Mouse (Mus musculus): ENCODE data around the gene Gimap1. TPM values are rescaled to one million over a fixed set of nuclear protein-coding genes. Genes with fewer than 3 reads are reported as not detected.

Gimap1 gene
- polyA plus RNA-seq, 1 experiment from 2014 or later, result 19.7 TPM

GRCm38 (mm10) chr6:48732864-48733304 is 6.0 kb upstream of the Gimap1 start:
- Histone ChIP-seq H3K4me3 (replicated peaks; ENCODE audit: low read length) (no peak overlapping the region), H3K36me3 (ENCODE audit: control insufficient read depth, insufficient read depth, low read length) (no peaks in the 10 kb centered on the region), H3K27ac (ENCODE audit: low read length) (no peak overlapping the region), H3K9ac (ENCODE audit: low read length) (no peak overlapping the region), H3K4me2 (ENCODE audit: low read depth, low read length) (no peak overlapping the region), H3K9me3 (replicated peaks; ENCODE audit: control insufficient read depth, low read length) (no peaks in the 10 kb centered on the region), H3K27me3 (ENCODE audit: control insufficient read depth, insufficient read depth, low read length) (no peaks in the 10 kb centered on the region), H3K4me1 (ENCODE audit: control insufficient read depth, insufficient read depth, low read length) (no peaks in the 10 kb centered on the region)
- 34% methylated on average over 8 of the region's 8 CpGs for WGBS
- ATAC-seq (ENCODE audit: insufficient read depth, low FRiP score), result no peak

GRCm38 (mm10) chr6:48733660-48734059 is 5.2 kb upstream of the Gimap1 start:
- H3K4me1 ChIP-seq (ENCODE audit: control insufficient read depth, insufficient read depth, low read length), result no peaks in the 10 kb centered on the region
- no peak overlapping the region for H3K9ac ChIP-seq (ENCODE audit: low read length)
- ATAC-seq (ENCODE audit: insufficient read depth, low FRiP score), result no peak
- no peaks in the 10 kb centered on the region for H3K9me3 ChIP-seq (replicated peaks; ENCODE audit: control insufficient read depth, low read length)
- H3K36me3 ChIP-seq (ENCODE audit: control insufficient read depth, insufficient read depth, low read length), result no peaks in the 10 kb centered on the region
- H3K27ac ChIP-seq (ENCODE audit: low read length), result no peak overlapping the region
- H3K4me2 ChIP-seq (ENCODE audit: low read depth, low read length), result no peak overlapping the region
- WGBS, result 92% methylated on average over 1 of the region's 1 CpGs
- no peaks in the 10 kb centered on the region for H3K27me3 ChIP-seq (ENCODE audit: control insufficient read depth, insufficient read depth, low read length)
- no peak overlapping the region for H3K4me3 ChIP-seq (replicated peaks; ENCODE audit: low read length)

DNA sequence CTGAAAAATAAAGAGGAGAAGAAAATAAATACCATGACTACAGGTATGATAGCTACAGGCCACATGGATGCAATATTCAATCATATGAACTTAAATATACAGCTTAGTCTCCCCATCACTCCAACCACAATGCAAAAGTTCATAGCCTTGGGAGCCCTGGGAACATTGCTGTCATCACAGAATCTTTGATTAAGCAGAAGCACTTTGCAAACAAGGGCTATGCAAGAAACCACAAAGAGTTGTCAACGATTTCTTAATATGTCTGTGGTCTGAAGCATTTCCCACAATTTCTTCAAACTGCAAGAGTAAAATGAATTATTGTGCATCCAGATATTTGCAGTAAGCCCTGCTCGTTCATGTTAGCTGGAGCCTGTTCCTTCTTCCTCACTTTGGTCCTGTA is 1.8 kb upstream of the Gimap1 start:
- H3K36me3 ChIP-seq (ENCODE audit: control insufficient read depth, insufficient read depth, low read length), result no peaks in the 10 kb centered on the region
- 0 out of 2 replicates have a peak, but pooled peaks cover 3% of the 10 kb centered on the region for H3K27me3 ChIP-seq (ENCODE audit: control insufficient read depth, insufficient read depth, low read length)
- no peak overlapping the region for H3K4me2 ChIP-seq (ENCODE audit: low read depth, low read length)
- H3K4me3 ChIP-seq (replicated peaks; ENCODE audit: low read length), result no peak overlapping the region
- ATAC-seq (ENCODE audit: insufficient read depth, low FRiP score), result no peak
- 66% methylated on average over 2 of the region's 2 CpGs for WGBS
- 0 out of 2 replicates have a peak, but pooled peaks cover 3% of the 10 kb centered on the region for H3K4me1 ChIP-seq (ENCODE audit: control insufficient read depth, insufficient read depth, low read length)
- H3K9me3 ChIP-seq (replicated peaks; ENCODE audit: control insufficient read depth, low read length), result no peaks in the 10 kb centered on the region
- no peak overlapping the region for H3K27ac ChIP-seq (ENCODE audit: low read length)
- H3K9ac ChIP-seq (ENCODE audit: low read length), result no peak overlapping the region

DNA sequence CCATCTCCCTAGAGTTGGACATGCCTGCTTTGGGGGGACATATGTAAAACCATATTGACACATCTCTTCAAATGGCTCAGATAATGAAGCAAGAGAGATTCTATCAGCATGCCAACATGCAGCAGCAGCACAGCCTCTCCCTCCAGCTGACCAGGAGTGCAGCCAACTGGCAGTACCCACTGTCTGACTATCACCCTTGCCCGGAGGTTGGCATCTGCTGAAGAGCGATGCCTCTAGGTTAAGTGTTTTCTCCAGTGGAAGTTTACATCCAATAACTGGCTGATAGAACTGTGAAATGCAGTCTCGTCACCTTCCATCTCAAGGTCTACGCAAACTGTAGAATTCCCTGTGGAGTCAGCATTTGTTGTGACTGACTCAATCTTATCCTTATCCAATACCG is 1.2 kb upstream of the Gimap1 start:
- Histone ChIP-seq H3K9ac (ENCODE audit: low read length) (no peak overlapping the region), H3K9me3 (replicated peaks; ENCODE audit: control insufficient read depth, low read length) (no peaks in the 10 kb centered on the region), H3K36me3 (ENCODE audit: control insufficient read depth, insufficient read depth, low read length) (no peaks in the 10 kb centered on the region), H3K4me3 (replicated peaks; ENCODE audit: low read length) (no peak overlapping the region), H3K27ac (ENCODE audit: low read length) (no peak overlapping the region), H3K4me2 (ENCODE audit: low read depth, low read length) (no peak overlapping the region), H3K4me1 (ENCODE audit: control insufficient read depth, insufficient read depth, low read length) (peaks cover 9% of the 10 kb centered on the region), H3K27me3 (ENCODE audit: control insufficient read depth, insufficient read depth, low read length) (peaks cover 8% of the 10 kb centered on the region)
- no peak for ATAC-seq (ENCODE audit: insufficient read depth, low FRiP score)
- 87% methylated on average over 5 of the region's 5 CpGs for WGBS

DNA sequence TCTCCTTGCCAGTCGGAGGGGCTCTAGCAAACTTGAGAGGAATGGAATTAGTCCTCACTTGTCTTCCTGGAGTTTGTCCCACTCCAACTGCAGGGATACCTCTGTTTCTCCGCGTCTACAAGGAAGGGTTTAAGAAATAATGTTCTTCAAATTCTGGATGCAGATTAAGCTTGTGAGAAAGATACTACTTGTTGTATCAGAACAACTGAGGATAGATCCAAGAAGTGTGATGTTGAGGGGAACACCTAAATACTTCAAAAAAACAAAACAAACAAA is 864 bp downstream of the Gimap1 start:
- H3K4me3 ChIP-seq (replicated peaks; ENCODE audit: low read length), result peak overlapping the region; percentile 7; the same call in 1 of the 2 replicates

GRCm38 (mm10) chr6:48740501-48741169 is 1.8 kb downstream of the Gimap1 start:
- Histone ChIP-seq H3K27me3 (ENCODE audit: control insufficient read depth, insufficient read depth, low read length) (peaks cover 15% of the 10 kb centered on the region), H3K36me3 (ENCODE audit: control insufficient read depth, insufficient read depth, low read length) (no peaks in the 10 kb centered on the region), H3K4me1 (ENCODE audit: control insufficient read depth, insufficient read depth, low read length) (peaks cover 14% of the 10 kb centered on the region), H3K9me3 (replicated peaks; ENCODE audit: control insufficient read depth, low read length) (no peaks in the 10 kb centered on the region), H3K27ac (ENCODE audit: low read length) (peak overlapping the region; percentile 60), H3K4me2 (ENCODE audit: low read depth, low read length) (peak overlapping the region; percentile 41), H3K9ac (ENCODE audit: low read length) (peak overlapping the region; percentile 31; the same call in 1 of the 2 replicates), H3K4me3 (replicated peaks; ENCODE audit: low read length) (peak overlapping the region; percentile 8)
- ATAC-seq (ENCODE audit: insufficient read depth, low FRiP score), result no peak
- 60% methylated on average over 3 of the region's 3 CpGs for WGBS

More for the DNA sequence above, 864 bp downstream of the Gimap1 start:
- no peak overlapping the region for H3K27ac ChIP-seq (ENCODE audit: low read length)
- H3K4me2 ChIP-seq (ENCODE audit: low read depth, low read length), result peak overlapping the region; percentile 41; the same call in 1 of the 2 replicates
- no peak overlapping the region for H3K9ac ChIP-seq (ENCODE audit: low read length)
- no peaks in the 10 kb centered on the region for H3K36me3 ChIP-seq (ENCODE audit: control insufficient read depth, insufficient read depth, low read length)
- H3K4me1 ChIP-seq (ENCODE audit: control insufficient read depth, insufficient read depth, low read length), result peaks cover 14% of the 10 kb centered on the region
- no peak for ATAC-seq (ENCODE audit: insufficient read depth, low FRiP score)
- WGBS, result 75% methylated on average over 3 of the region's 3 CpGs
- no peaks in the 10 kb centered on the region for H3K9me3 ChIP-seq (replicated peaks; ENCODE audit: control insufficient read depth, low read length)
- peaks cover 15% of the 10 kb centered on the region for H3K27me3 ChIP-seq (ENCODE audit: control insufficient read depth, insufficient read depth, low read length)

DNA sequence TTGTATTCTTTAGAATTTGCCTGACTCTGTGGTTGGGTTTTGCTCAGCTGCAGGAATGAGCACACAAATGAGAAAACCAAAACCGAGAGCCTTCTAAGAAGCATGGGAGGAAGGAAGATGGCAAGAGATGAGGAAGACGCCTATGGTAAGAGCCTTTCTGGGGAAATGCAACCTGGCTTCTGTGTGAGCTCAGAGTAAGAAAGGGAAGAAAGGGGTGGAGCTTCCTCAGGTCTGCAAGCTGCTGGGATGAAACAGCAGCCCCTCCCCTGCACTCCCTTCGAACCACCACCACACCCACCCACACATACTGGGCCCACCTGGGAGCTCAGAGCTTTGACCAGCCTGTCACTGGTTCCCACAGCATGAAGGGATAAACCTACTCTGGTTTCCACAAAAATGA is 2.4 kb downstream of the Gimap1 start:
- peak; percentile 39; the same call in 1 of the 2 replicates for ATAC-seq (ENCODE audit: insufficient read depth, low FRiP score)
- WGBS, result 17% methylated on average over 3 of the region's 3 CpGs
- Histone ChIP-seq H3K9me3 (replicated peaks; ENCODE audit: control insufficient read depth, low read length) (no peaks in the 10 kb centered on the region), H3K9ac (ENCODE audit: low read length) (no peak overlapping the region), H3K4me2 (ENCODE audit: low read depth, low read length) (peak overlapping the region; percentile 85; the same call in 1 of the 2 replicates), H3K4me1 (ENCODE audit: control insufficient read depth, insufficient read depth, low read length) (peaks cover 16% of the 10 kb centered on the region), H3K36me3 (ENCODE audit: control insufficient read depth, insufficient read depth, low read length) (no peaks in the 10 kb centered on the region), H3K4me3 (replicated peaks; ENCODE audit: low read length) (no peak overlapping the region), H3K27me3 (ENCODE audit: control insufficient read depth, insufficient read depth, low read length) (peaks cover 15% of the 10 kb centered on the region), H3K27ac (ENCODE audit: low read length) (peak overlapping the region; percentile 60)

DNA sequence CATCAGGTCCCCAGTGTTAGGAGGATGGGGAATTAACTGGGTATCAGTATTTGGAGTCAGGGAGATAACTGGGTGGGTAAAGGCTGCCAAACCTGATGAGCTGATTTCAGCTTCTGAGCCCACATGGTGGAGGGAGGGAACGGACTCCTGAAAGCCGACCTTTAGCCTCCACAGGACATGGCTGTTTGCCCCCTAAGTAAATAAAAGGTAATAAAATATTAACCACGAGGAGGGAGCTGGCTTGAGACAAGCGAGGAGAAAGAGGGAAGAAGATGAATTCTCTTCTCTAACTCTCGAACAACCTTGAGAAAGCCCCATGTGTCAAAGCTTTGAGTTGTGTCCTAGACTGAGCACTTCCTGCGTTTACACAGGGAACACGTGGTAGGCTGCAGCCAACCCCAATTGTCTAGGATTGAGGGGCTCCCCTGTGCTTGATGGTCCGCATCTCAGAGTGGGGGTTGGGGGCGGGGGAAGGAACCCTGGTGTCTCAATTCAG is 2.9 kb downstream of the Gimap1 start:
- peaks cover 15% of the 10 kb centered on the region for H3K27me3 ChIP-seq (ENCODE audit: control insufficient read depth, insufficient read depth, low read length)
- H3K27ac ChIP-seq (ENCODE audit: low read length), result peak overlapping the region; percentile 60
- H3K4me1 ChIP-seq (ENCODE audit: control insufficient read depth, insufficient read depth, low read length), result peaks cover 16% of the 10 kb centered on the region
- H3K9ac ChIP-seq (ENCODE audit: low read length), result no peak overlapping the region
- H3K9me3 ChIP-seq (replicated peaks; ENCODE audit: control insufficient read depth, low read length), result no peaks in the 10 kb centered on the region
- 0 out of 2 replicates have a peak overlapping the region, but pooled peaks have one; percentile 51 for H3K4me3 ChIP-seq (replicated peaks; ENCODE audit: low read length)
- no peak; the same call in 1 of the 2 replicates for ATAC-seq (ENCODE audit: insufficient read depth, low FRiP score)
- H3K4me2 ChIP-seq (ENCODE audit: low read depth, low read length), result peak overlapping the region; percentile 85
- H3K36me3 ChIP-seq (ENCODE audit: control insufficient read depth, insufficient read depth, low read length), result no peaks in the 10 kb centered on the region
- 10% methylated on average over 9 of the region's 9 CpGs for WGBS

DNA sequence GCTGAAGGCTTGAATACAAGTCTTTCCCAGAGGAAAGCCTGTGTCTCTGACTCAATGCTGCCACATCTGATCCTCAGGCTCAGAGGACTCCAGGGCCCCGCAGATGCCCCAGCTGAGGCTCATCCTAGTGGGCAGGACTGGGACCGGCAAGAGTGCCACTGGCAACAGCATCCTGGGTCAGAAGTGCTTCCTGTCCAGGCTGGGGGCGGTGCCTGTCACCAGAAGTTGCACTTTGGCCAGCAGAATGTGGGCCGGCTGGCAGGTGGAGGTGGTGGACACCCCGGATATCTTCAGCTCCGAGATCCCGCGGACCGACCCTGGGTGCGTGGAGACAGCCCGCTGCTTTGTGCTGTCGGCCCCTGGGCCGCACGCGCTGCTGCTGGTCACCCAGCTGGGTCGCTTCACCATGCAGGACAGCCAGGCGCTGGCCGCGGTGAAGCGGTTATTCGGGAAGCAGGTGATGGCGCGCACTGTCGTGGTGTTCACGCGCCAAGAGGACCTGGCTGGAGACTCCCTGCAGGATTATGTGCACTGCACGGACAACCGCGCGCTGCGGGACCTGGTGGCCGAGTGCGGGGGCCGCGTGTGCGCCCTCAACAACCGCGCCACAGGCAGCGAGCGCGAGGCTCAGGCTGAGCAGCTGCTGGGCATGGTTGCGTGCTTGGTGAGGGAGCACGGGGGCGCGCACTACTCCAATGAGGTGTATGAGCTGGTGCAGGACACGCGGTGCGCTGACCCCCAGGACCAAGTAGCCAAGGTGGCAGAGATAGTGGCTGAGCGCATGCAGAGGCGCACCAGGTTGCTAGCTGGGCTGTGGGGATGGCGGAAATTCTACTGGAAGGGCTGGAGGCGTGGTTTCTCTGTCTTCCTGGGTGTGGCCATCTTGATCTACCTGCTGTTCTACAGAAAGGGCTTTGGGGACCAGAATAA is 3.8 kb downstream of the Gimap1 start:
- Histone ChIP-seq H3K4me3 (replicated peaks; ENCODE audit: low read length) (peak overlapping the region; percentile 51), H3K27ac (ENCODE audit: low read length) (peak overlapping the region; percentile 56), H3K9me3 (replicated peaks; ENCODE audit: control insufficient read depth, low read length) (no peaks in the 10 kb centered on the region), H3K27me3 (ENCODE audit: control insufficient read depth, insufficient read depth, low read length) (peaks cover 15% of the 10 kb centered on the region), H3K4me2 (ENCODE audit: low read depth, low read length) (peak overlapping the region; percentile 85), H3K4me1 (ENCODE audit: control insufficient read depth, insufficient read depth, low read length) (peaks cover 16% of the 10 kb centered on the region), H3K9ac (ENCODE audit: low read length) (peak overlapping the region; percentile 69), H3K36me3 (ENCODE audit: control insufficient read depth, insufficient read depth, low read length) (no peaks in the 10 kb centered on the region)
- 11% methylated on average over 52 of the region's 52 CpGs for WGBS
- ATAC-seq (ENCODE audit: insufficient read depth, low FRiP score), result peak; percentile 63

All from stomach, embryonic 16.5 days (tissue).